Mouse (Mus musculus) ovary, adult 2 months (tissue): ENCODE data around the gene A730049H05Rik. TPM values are rescaled to one million over a fixed set of nuclear protein-coding genes. Genes with fewer than 3 reads are reported as not detected.

Experiments
- polyA plus RNA-seq: library from polyadenylated mRNA; depleted of rRNA; stranded (reverse); fragments of >200 nt; gene quantifications from 2 replicates; pipeline ENCODE4 v1.2.3, GENCODE M21; 2012; rRNA removed

A730049H05Rik gene
- 1.1 and 1.8 TPM in 2 replicates for polyA plus RNA-seq

GRCm38 (mm10) chr6:92816311-92816751, at the start of gene A730049H05Rik:
Gene A730049H05Rik, plus strand, starts transcription at chr6:92816478.

GRCm38 (mm10) chr6:92869089-92869581, 52.9 kb downstream of the A730049H05Rik start, which contains the start of gene Gm15737:
Gene Gm15737, plus strand, starts transcription at chr6:92869357.

Other genes with a start within 250 kb of the A730049H05Rik start
- gene Prickle2, start 110.3 kb upstream of the A730049H05Rik start, polyA plus RNA-seq, result 8.5 and 8.9 TPM in 2 replicates
- 0.03 TPM in 1 of 2 replicates, not detected in the other for gene Gm15737, start 52.9 kb downstream of the A730049H05Rik start, polyA plus RNA-seq
- 14.1 and 14.3 TPM in 2 replicates for gene Adamts9, start 127.0 kb downstream of the A730049H05Rik start, polyA plus RNA-seq